Mouse (Mus musculus) thymus, postnatal 10 days (tissue): ENCODE results near the gene Tnni3k.
A peak's percentile ranks its signal among the peaks of the same experiment; 100 is the strongest.

ENCODE experiments used
- DNase-seq, 2 experiments: peaks; one replicate each; pipeline ENCODE4 v3.0.0; 2021; ENCODE audit warnings: low spot score in 2 of 2

The Tnni3k gene

DNA sequence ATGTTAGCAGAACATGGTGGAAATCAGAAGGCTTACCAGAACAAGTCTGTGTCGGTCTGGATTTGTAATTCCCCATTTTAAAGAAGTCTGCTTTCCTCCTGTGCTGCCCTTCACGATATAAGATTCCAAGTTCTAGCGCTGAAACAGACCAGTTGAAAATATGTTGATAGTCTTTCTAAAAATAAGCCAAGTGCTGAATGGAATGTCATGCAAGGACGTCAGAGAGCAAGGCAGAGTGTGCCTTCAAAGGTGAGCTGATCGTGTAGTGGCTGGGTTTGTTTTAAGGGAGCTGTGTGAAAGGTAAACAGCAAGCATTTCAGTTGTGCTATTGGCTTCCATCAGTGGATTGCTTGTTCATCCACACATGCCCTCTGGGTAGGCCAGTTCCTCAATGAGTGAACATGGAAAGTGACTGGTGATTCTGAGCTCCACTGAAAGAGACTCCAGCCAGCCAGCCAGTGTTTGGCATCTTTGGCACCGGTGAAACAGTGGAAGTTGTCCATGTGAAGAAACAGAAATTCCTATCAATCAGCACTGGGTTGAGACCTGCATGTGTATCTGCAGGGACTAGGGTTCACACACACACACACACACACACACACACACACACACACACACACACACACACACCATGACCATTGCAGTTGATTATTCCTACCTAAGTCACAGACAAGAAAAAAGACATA, at the start of gene Tnni3k:
TSS of gene Tnni3k (minus strand) at position 177 of the 686 bp plus-strand sequence.
- DNase-seq, result no peak

GRCm38 (mm10) chr3:155099266-155099665, 44.1 kb upstream of the Tnni3k start:
- DNase-seq, result no peak

- DNase-seq, result peak; percentile 78 to 80
Measured at GRCm38 (mm10) chr3:155093116-155093956, 38.1 kb upstream of the Tnni3k start, which contains the start of the genes Fpgt and Lrriq3. Gene Fpgt, minus strand, starts transcription at chr3:155093403. Gene Lrriq3, plus strand, starts transcription at chr3:155093434.

GRCm38 (mm10) chr3:155092081-155092480, 36.9 kb upstream of the Tnni3k start:
- no peak for DNase-seq

GRCm38 (mm10) chr3:155077908-155078307, 22.7 kb upstream of the Tnni3k start:
- DNase-seq, result no peak

DNA sequence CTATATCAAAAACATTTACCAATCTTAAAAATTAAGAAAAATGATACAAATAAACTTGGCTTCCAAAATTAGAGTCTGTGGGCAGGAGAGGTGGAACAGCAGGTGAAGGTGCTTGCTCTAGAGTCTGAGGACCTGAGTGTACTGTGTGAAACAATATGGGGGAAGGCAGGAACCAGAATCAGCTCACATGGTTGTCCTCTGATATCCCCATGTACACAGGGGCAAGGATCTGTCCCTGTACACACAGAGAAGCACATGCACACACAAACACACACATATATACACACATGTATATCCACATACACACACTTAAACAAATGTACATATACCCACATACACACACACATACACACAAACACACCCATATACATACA, 4.2 kb upstream of the Tnni3k start:
- no peak for DNase-seq

DNA sequence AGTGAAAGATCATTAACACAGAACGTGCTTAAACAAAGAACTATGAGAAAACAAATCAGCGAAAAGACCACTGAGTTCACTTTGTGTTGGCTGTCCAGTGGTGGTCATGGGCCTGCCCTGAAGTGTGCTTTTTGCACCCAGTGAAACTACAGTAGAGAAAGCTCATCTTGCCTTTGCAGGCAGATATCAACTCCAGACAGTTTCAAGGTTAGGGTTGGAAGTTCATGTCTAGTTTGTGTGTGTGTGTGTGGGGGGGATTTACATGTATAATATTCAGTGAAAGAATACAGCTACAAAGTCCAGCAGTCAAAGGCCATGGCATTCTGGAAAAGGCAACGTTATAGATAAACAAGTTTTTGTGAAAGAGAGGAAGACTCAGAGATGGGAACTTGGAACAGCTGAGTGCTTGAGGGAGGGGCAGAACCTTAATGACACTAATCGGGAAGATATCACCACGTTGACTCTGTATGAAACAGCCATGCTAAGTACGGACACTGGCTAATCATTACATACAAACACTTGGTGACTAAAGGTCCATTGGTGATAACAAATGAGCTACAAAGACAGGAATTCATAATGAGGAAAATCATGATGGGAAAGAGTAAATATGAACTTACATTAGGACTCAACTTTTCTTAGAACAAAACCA, 3.7 kb upstream of the Tnni3k start:
- no peak for DNase-seq

GRCm38 (mm10) chr3:155057566-155057965, 2.4 kb upstream of the Tnni3k start:
- no peak for DNase-seq

- DNase-seq, result no peak
Measured at GRCm38 (mm10) chr3:155056606-155057005, 1.4 kb upstream of the Tnni3k start.

- DNase-seq, result no peak
Measured at GRCm38 (mm10) chr3:155053189-155053588, 2.0 kb downstream of the Tnni3k start.

- DNase-seq, result no peak
Measured at GRCm38 (mm10) chr3:155052021-155052420, 3.2 kb downstream of the Tnni3k start.

GRCm38 (mm10) chr3:155039012-155039836, 16.0 kb downstream of the Tnni3k start:
- DNase-seq, result no peak

DNA sequence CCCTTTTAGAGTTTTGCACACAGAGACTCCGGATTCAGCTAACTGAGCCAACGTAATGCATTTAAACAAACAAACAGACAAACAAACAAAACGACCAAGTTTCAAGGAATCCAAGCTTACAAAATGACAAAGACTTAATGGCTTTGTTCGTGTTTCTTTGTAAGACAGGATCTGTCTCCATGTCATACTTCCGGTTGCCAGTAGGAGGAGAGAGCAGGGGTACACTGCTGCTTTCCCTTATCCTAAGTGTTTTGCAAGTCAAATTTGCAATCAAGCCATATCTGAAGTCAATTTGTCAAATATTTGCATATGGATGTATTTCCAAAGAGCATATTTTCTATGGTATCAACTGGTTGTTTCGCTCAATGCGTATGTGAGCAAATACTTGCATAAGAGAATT, 20.9 kb downstream of the Tnni3k start:
- DNase-seq, result no peak

DNA sequence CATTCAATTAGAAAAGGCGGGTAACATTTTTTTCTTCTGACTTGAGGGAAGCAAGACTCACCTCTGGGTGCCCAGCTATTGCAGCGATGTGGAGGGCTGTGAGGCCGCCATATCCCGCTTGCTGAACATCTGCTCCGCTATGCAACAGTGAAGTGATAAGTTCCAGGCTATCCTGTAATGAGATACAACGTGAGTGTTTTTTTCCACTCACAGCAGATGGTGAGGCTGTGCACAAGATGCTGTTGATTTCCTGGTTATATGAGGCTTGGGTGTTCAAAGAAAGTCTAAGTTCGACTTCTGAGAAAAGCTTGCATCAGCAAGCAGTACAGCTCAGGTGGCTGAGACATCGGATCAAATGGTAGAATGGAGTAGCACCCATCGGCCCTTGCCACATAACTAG, 25.0 kb downstream of the Tnni3k start:
- DNase-seq, result no peak

GRCm38 (mm10) chr3:155002781-155003180, 52.4 kb downstream of the Tnni3k start:
- DNase-seq, result no peak

DNA sequence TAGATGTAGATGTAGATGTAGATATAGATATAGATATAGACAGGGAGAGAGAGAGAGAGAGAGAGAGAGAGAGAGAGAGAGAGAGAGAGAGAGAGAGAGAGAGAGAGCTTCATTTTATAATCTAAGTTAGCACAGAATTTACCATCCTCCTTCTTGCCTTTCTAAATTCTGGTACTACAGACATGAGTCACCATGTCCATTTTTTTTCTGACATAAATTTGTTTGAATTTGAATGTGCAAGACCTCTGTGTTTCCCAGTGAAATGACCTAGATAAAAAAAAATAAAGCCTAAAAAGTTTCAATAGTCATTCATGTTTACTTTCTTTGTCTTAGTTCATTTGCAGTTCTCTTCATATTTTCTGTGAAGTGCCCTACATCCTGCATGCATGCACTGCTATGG, 54.2 kb downstream of the Tnni3k start:
- no peak for DNase-seq

DNA sequence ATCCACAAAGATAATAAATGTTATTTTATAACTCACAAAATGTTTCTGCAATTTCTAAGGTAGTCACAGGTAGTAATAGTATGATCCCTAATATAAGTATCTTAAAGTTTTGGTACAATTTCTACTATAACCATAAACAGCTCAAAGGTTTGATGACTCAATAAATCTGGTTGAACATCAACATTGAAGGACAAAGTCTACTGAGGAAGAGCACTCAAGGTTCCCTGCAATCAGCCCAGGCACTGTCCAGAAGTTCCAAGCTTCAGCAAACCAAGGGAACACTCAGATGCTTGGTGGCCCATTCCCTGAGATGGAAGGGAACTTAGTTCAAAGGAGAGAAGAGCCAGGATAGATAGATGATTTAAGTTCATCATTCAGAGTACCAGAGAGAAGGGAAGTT, 62.5 kb downstream of the Tnni3k start:
- DNase-seq, result no peak

- no peak for DNase-seq
Measured at GRCm38 (mm10) chr3:154979101-154979500, 76.1 kb downstream of the Tnni3k start.

DNA sequence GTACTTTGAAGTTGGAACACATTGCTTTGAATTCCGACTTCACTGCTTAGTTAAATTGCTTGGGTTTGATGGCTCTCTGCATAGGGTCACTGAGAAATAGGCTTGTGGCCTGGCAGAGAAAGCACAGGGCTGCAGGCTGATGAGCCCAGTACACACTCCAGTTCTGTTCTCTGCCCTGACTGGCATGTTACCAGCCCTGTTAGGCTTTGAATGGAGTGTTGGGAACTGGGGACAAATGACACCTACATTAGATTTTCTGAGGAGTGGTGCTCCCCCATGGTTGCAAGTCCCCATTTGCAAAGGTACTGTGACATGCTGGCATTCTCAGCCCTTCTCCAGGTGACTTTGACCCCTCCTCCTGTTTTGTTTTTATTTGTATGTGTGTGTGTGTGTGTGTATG, 83.6 kb downstream of the Tnni3k start:
- no peak for DNase-seq

- no peak for DNase-seq
Measured at GRCm38 (mm10) chr3:154970981-154971380, 84.2 kb downstream of the Tnni3k start.

DNA sequence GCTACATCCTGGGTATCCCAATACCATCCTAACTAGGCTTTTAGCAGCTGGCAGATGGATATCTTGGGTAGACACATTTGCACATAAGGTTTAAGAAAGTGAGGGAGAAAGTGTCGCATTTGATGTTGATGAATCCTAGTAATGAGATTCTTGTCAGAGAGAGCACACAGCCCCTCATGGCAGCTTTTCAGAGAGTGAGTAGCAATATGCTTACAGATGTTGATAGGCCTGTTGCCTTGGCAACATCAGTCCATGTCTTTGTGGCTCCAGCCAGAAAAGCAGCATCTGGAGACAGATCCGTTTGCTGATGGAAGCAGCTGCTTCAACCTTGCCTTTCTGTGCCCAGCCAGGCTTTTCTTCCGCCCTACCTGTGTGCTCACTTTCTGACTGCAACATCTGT, 93.9 kb downstream of the Tnni3k start:
- no peak for DNase-seq

DNA sequence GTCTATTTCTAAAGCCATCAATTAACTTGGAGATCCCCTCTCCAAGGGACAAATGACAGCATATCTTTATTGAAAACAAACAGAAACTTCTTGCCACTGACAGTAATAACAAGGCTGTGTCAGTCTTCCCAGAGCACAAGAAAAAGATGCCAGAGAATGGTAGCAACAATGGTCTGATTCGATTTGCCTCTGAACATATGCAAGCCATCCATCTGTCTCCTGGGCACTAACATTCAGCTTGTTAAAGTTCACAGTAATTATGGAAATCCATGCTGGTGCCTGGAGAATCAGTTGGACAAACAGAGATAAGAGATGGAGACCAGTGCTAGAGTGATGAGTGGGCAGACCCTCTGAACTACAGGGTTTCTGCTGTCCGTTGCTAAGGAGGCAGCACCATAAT, 102.1 kb downstream of the Tnni3k start:
- DNase-seq, result no peak
